Mouse (Mus musculus) brain, embryonic 14.5 days (tissue): ENCODE results near the gene Syngr4. TPM values are rescaled to one million over a fixed set of nuclear protein-coding genes. Genes with fewer than 3 reads are reported as not detected.

Source experiments
- DNase-seq: peaks from one replicate; pipeline ENCODE4 v3.0.0-alpha.2; 2011; ENCODE audit warnings: low read depth
- CTCF ChIP-seq: fragments of 200-500 bp; IDR thresholded peaks from 2 replicates; pipeline ENCODE4 v1.5.1; 2012; ENCODE audit warnings: inconsistent platforms, mild to moderate bottlenecking, moderate library complexity, borderline replicate concordance; ENCODE audit not compliant: insufficient read depth, insufficient read length; ENCODE audit errors: extremely low read depth
- POLR2A ChIP-seq: fragments of 200-500 bp; IDR thresholded peaks from 2 replicates; pipeline ENCODE4 v1.6.1; 2012; ENCODE audit warnings: mild to moderate bottlenecking, inconsistent platforms, borderline replicate concordance; ENCODE audit not compliant: poor library complexity, insufficient read depth, insufficient read length, severe bottlenecking; ENCODE audit errors: extremely low read depth
- polyA plus RNA-seq: library from polyadenylated mRNA; depleted of rRNA; stranded (reverse); fragments of >200 nt; gene quantifications from 2 replicates; pipeline ENCODE4 v1.2.3, GENCODE M21; 2012

Gene Syngr4
- polyA plus RNA-seq, 1 experiment, result 0.41 TPM

DNA sequence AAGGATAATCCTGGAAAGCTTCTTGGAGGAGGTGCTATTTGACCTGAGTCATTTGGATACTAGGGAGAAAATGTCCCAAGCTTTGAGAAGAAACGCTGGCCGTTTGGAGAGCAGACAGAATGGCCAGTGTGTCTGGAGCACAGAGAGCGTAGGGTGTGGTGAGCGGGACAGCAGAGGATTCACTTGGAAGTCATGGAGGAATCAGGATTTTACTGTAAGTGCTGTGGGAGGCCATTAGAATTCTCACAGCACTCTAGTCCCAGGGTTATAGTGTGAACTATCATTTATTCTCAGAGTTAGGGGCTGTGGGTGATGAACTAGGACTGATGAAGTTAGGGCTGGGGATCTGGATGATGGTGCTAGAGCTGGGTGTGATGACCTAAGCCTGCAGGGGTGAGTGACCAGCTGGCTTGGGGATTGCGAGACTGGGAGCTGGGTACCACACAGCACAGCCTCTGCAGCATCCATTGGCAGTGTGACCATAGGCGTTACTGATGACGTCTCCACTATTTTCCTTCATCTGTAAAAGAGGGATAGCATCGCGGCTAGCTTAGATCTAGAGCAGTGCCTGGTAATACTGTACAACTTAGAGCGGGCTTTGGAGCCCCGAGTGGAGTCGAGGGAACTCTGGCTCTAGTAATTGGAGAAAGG, 25.6 kb upstream of the Syngr4 start:
- DNase-seq, result no peak
- TF ChIP-seq POLR2A, result no peak
- TF ChIP-seq CTCF, result no peak

DNA sequence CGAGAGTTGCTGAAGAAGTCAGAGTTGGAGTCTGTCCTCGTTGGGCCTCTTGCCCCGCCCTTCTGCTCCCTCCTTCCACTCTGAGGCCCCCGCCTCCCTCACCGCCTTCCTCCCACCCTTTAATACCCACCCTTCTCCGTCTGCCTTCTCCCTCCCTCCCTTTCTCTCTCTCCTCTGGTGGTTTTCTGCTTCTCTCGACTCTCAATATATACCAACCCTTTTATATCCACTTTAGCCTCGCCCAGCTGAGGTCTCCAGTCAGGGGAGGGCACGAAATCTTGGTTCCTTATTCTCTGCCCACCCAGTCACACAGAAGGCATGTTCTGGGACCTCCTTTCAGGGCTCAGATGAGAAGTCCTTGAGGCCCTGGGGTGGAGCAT, 24.7 kb upstream of the Syngr4 start, which contains the start of gene Emp3:
Emp3 (minus strand) TSS at position 163 of the 380 bp plus-strand sequence.
- TF ChIP-seq POLR2A (no peak), CTCF (no peak)
- no peak for DNase-seq

DNA sequence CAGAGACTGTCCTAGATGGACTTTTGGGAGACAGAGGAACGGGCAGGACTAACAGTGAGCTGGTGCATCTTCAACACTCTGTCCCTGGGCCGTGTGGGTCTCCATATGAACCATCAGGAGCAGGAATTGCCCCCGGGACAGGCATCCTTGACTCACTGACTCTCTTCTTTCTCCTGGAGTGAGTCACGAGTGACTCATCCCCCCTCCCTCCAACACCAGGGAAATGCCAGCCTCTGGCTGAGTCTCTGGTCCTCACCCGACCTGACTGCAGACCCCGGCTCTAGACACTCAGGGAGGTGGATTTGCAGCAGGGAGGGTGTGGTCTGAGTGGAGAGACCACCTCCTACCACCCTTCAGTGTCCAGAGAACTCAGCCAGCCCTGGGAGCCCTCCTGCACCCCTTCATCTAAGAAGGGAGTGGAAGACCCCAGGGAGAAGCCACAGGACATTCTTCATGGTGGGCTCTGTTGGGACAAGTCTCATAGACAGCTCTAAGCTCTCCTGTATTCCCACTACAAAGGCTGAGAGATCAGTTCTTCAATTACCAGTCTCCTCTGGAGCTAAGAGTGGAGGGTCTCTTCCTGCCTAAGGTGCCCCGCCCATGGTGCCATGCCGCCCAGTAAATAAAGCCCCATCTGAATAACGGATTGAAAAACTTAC, 24.2 kb upstream of the Syngr4 start:
- no peak for DNase-seq
- no peak for TF ChIP-seq CTCF
- no peak for TF ChIP-seq POLR2A

DNA sequence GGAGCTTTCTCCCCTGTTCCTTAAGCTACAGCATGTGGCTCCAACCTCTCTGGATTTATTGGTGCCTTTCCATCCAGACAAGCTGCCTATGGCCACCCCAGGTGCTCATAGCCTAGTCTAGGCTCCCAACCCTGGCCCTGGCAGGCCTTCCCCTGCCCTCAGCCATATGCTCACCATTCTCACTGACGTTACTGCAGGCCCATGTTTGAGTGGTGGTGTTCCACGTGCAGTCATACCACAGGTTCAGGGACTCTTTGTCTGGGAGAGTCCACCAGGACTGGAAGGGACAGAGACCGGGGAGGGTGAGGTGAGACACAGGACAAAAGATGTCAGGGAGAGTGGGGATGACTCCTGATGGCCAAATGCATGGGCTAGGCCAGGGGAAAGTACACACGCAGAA, 23.2 kb upstream of the Syngr4 start:
- no peak for DNase-seq
- no peak for TF ChIP-seq POLR2A
- TF ChIP-seq CTCF, result no peak

DNA sequence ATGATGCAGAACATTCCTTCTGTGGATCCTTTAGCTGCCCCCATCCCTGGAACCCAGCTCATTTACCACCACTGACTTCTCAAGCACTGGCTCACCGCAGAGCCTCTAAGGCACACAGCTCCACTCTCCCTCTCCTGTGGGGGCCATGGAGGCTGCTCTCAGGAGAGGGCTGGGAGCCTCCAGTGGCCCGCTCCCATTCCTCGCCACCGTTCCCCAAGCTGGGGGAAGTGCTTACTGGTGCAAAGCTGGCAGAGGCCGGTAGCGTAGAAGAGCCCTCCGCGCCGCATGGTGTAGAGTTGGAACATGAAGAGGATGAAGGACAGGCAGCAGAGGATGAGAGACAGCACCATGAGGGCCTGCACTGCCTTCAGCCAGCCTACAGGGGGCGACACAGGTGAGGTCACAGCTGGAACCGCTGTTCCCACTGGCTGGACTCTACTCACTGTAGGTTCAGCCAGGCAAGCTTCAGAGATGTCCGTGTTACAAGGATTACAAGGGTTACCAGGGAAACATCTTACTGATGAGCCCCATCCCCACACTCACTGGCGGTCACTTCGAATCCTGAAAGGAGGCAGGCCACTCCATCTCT, 22.7 kb upstream of the Syngr4 start:
- TF ChIP-seq CTCF (peak; percentile 35; the same call in 1 of the 2 replicates), POLR2A (no peak)
- no peak for DNase-seq

DNA sequence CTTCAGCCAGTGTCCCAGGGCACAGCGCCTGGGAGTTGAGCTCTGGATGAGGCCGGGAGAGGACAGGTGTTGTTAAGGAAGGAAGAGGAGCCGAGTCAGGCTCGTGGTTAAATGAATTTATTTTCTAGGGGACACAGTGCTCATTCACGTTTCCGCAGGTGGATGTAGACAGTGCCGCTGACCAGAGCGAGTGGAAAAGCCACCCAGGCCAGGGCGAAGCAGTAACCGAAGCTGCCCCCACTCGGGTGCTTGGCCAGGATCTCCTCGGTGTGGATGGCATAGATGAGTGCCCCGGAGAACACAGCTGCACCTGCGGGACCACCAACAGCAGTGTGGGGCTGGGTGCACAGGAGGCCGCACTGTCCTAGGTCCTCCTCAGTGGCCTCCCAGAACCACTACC, 21.4 kb upstream of the Syngr4 start:
- no peak for DNase-seq
- TF ChIP-seq CTCF, result no peak
- no peak for TF ChIP-seq POLR2A

DNA sequence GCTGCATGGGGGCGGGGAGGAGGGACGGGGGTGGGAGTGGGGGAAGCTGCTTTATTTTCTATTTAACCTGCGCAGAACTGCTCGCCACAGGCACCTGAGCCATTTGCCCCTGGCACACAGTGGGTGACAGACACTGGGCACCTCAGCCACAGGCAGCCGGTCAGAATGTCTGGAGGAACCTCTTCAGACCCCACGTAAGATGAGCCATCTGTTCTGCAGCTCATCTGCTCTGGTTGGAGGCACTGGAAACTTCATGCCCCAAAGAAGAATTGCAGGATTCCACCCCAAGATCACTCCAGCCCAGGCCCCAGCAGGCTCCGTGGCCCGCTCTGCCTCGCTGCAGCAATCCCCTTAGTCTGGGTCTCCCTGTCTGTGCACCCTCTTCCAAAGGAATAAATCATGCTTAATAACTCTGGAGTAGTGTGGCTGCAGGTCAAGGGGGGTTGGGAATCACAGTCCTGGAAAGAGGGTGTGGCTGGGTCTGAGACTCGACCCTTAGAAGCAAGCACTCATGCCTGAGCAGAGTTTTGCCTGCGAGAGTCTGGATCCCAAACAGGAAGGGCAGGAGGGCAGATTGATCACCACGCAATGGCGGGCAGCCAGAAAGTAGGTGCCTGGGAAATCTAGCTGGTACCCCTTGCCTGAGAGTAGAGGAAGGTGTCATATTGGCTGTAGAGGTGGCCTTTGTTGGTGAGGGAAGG, 20.6 kb upstream of the Syngr4 start:
- no peak for DNase-seq
- TF ChIP-seq CTCF (no peak), POLR2A (no peak)

DNA sequence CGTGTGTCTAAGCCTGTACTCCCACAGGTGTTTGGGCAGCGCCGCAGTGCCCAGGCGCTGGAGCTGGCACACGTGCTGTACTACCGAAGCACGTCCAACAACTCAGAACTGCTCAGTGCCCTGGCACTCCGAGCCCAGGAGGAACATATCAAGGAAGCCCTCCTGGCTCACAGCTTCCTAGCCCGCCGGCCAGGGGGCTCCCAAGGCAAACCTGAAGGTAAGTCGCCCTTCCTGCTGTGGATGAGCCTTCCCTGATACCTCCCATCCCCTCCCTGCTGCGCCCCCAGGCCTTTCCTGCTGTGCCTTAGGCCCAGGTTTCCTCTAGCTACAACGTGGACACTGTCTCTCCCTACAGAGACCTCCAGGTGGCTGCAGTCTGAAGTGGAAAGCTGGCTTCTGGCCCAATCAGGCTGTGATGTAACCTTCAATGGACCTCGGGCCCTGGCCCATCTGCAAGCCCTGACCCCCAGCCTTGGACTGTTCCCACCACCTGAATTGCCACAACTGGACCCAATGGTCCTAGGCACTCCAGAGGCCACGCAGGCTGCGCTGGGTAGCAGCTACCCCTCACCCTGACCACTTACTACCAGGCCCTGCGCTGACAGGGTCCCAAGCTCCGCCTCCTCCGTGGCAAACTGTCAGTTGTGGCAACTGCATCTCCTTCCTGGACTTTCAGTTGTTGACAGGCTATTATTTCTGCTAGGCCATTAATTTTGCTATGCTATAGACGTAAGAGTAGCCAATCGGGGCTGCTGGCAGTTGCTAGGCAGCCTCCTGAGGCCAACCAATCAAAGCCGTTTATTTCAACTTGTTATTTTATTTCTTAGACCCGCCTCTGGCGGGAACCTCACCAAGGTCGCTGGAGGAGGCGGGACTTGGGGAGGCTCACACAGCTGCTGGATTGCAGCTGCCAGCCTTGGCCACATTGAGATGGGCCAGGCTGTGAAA, 19.8 kb upstream of the Syngr4 start:
- DNase-seq, result peak; percentile 96
- TF ChIP-seq CTCF, result no peak
- no peak for TF ChIP-seq POLR2A

DNA sequence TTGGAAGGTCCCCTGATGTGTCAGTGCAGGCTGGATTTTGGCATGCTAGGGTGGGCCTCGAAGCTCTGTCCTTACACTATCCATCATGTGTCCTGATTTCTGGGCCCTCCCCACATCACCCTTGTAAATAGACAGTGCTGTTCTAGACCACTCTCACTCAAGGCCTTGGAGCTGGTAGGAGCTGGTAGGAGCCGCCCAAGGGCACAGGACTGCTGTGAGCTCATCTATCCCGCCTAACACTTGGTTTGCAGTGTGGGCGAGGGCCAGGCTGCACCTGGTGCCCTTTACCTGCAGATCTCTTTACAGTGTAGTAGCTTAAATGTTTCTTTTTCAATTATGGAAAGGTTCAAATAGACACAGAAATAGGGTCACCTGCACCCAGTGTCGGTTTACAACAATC, 18.5 kb upstream of the Syngr4 start:
- no peak for DNase-seq
- TF ChIP-seq CTCF (no peak), POLR2A (no peak)

DNA sequence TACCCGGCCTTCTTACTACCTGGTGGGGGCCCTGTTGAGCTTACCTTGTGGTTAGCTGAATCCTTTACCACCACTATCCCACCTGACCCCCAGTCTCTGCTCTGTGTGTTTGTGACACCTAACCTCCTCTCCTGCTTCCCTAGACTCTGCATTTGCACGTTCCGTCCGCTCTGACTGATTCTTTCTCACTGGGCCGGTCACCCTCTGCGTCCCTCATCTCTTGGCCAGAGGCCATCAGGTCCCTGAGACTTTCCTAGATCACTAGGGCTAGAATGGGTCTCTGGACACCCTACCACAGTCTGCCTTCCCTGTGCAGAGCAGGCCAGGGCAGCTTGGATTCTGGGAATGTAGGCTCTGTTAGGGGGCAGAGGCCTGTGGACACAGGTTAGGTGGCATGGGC, 17.6 kb upstream of the Syngr4 start:
- TF ChIP-seq CTCF, result no peak
- TF ChIP-seq POLR2A, result no peak
- DNase-seq, result no peak

DNA sequence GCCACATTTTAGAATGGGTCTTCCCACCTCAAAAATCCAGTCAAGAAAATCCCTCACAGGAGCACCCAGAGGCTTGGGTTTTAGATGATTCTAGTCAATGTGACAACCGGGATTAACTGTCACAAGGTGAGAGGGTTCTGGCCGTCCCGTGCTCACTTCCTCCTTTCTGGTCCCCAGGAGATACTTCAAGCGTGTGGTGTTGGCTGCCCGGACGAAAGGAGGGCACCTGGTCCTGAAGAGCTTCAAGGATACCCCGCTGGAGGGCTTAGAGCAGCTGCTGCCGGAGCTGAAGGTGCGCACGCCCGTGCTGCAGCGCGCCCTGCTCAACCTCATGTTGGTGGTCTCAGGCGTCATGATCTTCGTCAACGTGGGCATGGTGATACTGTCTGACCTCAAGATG, 12.6 kb upstream of the Syngr4 start:
- DNase-seq, result no peak
- no peak for TF ChIP-seq POLR2A
- no peak for TF ChIP-seq CTCF

DNA sequence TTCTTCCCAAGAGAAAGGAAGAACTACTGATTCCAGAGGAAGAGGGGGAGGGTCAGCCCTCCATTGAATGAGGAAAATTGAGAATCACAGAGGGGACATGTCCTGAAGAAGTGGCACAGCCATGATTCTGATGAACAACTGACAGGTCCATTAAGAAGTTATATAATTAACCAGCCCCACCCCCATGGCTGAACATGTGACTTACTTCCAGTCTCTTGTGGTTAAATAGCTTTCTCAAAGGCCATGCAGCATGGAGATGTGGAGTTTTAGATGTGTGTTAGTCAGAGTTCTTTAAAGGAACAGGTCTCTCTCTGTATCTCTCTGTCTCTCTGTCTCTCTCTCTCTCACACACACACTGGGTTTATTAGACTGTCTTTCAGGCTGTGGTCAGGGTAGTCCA, 11.9 kb upstream of the Syngr4 start:
- no peak for TF ChIP-seq CTCF
- TF ChIP-seq POLR2A, result no peak
- DNase-seq, result no peak
